Mouse (Mus musculus) kidney, postnatal 10 days (tissue): ENCODE measurements around the gene Mapkapk2.
"Not testable (repeated sequence)": the region's sequence is repeated elsewhere in the genome, so short reads cannot be mapped to it uniquely, and the experiment has no call there.

Source experiments
- DNase-seq: peaks from one replicate; pipeline ENCODE4 v3.0.0; 2021; ENCODE audit warnings: mixed read lengths

Mapkapk2 gene

DNA sequence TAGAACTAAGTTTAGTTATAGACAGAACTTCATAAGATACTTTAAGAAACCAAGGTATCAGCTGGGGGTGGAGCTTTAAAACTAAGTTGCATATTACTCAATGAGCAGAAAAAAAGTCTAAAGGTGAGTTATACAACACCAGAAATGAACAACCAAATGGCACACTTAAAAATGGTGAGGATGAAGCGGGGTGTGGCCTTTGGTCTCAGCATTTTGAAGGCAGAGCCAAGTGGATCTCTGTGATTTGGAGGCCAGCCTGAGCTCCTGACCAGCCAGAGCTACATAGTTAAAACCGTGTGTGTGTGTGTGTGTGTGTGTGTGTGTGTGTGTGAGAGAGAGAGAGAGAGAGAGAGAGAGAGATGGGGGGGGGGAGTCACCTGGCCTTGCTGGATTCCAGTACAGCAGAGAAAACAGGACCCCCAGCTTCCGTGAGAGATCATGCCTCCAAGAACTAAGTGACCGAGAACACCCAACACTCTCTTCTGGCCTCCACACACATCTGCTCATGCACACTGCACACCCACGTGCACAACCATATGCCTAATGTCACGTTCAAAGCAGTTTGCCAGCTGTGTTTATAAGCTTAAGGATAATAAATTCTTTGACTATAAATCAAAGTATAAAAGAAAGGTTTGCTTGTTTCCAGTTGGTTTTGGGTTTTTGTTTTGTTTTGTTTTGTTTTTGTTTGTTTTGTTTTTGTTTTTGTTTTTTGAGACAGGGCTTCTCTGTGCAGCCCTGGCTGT, 49.3 kb downstream of the Mapkapk2 start:
- DNase-seq, result no peak

GRCm38 (mm10) chr1:131046607-131047006, 51.0 kb downstream of the Mapkapk2 start:
- no peak for DNase-seq

GRCm38 (mm10) chr1:131045723-131046355, 51.8 kb downstream of the Mapkapk2 start:
- no peak for DNase-seq

DNA sequence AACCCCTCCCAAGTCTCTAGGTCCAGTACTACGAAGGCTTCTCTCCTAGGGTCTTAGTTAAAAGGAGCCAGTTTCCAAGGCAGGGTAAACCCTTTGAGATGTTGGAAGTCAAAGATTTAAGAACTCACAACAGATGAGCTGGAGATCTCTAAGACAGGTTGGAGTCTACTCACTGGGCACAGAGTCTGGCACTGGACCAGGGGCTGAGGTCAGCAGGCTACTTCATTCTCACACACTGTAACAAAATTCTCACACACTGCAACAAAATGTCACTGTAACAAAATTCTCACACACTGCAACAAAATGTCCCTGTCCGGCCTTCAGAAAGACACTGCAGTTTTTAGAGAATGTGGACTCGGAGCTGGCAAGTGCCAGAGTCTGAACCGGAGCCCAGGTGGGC, 54.0 kb downstream of the Mapkapk2 start:
- DNase-seq, result no peak

GRCm38 (mm10) chr1:131042721-131043120, 54.9 kb downstream of the Mapkapk2 start:
- DNase-seq, result no peak

DNA sequence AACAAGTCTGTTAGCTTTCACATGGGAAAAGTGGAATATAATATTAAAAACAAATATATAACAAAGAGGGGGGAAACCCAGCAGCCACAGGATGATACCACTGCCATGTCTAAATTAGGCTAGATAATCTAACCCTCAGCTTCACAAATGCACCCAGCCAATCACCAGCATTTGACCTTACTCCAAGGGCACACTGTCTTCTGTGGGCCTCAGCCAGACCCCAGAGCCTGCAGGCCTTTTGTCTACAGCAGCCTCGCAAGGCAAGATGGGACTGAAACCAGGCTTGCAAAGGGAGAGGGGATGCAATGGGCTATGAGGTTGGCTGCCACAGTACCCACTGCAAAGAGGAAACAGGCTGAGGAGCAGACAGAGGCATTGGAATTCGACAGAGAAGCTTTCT, 55.4 kb downstream of the Mapkapk2 start:
- DNase-seq, result no peak

DNA sequence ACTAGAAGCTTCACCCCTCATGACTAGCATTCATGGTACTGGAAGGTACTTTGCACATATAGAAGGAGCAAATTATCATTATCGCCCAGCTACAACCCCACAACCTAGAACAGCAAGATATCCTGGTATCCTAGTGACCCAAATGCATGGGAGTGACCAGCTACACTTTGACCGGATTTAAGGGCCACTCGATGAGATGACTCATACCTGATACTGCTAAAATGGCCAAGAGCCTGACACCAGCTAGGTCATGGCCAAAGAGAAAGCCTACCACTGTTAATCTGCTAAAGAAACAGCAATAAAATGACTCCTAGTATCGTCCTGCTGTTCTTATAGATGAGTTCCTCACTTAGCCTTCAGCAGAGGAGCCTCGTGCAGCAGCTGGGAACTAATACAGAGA, 58.1 kb downstream of the Mapkapk2 start:
- no peak for DNase-seq

- DNase-seq, result no peak
These were observed 59.1 kb downstream of the Mapkapk2 start for GRCm38 (mm10) chr1:131038415-131039017.

DNA sequence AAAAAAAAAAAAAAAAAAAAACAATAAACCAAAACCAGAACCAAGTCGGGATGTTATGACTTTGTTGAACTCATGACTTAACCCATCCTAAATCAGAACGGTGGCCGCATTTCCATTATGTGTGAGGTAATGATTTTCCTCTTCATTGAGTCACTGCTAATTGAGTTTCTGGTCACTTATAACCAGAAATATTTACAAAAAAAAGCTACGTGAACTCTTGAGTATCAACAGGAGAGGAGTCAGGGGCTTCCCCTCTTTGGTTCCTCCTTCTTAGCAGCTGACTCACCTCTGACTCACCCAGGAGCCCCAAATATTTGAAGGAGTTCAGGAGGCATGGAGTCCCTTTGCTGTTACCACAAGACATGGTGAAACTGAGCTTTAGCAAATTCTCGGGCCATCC, 59.6 kb downstream of the Mapkapk2 start:
- no peak for DNase-seq

DNA sequence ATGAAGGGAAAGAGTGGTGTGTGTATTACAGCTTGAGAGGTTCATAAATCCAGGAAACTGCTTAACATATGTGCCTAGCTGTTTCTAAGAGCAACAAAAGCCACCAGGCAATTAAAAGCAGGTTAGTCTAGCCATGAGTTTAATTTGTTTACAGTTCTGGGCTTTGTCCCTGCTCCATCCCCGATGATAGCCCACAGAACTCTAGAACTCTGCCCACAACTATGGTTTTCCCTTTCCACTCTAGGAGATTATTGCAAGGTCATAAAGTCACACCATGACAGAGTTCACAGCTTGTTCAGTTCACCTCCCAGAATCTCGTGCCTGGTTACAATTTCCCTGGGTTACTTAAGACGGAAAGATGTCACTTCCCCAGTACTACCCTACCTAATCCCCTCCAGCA, 66.4 kb downstream of the Mapkapk2 start:
- DNase-seq, result no peak

- no peak for DNase-seq
These were observed 67.4 kb downstream of the Mapkapk2 start for GRCm38 (mm10) chr1:131030261-131030660.

DNA sequence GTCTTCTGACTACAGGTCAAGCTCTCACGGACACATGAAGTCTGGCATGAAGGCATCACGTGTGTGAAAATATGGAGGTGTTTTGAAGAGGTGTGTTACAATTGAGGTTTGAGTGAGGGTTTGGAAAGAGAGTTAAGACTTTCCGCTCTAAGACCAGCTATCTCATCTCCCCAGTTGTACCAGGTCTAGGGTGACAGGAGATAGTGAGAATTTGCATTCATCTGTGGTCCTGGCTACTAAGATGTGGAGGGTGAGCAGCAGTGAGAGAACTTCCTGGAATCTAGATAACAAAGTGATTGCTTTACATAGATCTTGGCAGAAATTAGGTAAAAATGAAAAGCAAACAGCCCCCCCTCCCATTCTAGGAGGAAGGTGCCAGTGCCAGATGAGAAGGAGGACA, 68.4 kb downstream of the Mapkapk2 start:
- no peak for DNase-seq

DNA sequence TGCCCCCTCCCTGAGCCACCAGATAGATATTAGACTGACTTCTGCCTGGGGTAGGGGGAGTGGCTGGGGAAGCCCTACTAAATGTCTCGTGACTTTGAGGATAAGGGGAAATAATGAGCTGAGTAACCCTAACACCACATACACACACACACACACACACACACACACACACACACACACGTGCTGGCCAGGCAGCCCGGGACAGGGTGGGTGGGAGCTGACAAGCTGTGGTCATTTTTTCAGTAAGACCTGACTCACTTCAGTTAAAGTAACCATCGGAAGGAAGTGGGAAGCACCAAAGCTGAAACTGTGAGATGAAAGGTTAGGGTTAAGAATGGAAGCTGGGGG, 71.8 kb downstream of the Mapkapk2 start:
- no peak for DNase-seq

GRCm38 (mm10) chr1:131024900-131025842, 72.5 kb downstream of the Mapkapk2 start:
- no peak for DNase-seq

GRCm38 (mm10) chr1:131023250-131023858, 74.3 kb downstream of the Mapkapk2 start:
- DNase-seq, result not testable (repeated sequence)

DNA sequence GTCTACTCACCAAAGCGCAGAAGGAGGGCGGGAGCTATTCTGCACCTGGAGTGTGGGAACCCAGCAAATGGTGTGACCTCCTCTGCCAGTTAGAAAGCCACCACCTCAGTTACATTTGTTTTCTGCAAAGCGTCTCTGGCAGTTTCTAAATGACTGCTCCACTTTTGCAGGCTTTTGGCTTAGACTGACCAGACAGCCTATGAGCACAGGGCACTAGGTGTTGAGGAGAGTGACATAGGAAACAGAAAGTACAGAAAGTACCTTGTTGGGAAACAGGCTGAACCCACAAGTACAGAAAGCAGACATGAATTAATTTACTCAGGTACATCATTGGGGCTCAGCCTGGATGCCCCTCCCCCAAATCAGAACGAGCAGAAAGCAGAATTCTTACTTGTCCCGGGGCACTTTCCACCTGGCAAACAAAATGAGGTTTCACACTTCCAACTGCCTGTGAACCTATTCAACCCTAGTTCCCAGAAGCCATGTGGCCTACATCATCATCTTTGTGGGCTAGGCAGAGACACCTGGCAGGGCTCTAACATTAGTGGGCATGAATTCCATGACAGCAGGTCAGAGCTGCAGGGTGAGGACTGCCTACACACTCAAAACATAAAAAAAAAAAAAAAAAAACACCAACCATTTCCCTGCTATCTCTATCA, 74.9 kb downstream of the Mapkapk2 start:
- DNase-seq, result no peak

DNA sequence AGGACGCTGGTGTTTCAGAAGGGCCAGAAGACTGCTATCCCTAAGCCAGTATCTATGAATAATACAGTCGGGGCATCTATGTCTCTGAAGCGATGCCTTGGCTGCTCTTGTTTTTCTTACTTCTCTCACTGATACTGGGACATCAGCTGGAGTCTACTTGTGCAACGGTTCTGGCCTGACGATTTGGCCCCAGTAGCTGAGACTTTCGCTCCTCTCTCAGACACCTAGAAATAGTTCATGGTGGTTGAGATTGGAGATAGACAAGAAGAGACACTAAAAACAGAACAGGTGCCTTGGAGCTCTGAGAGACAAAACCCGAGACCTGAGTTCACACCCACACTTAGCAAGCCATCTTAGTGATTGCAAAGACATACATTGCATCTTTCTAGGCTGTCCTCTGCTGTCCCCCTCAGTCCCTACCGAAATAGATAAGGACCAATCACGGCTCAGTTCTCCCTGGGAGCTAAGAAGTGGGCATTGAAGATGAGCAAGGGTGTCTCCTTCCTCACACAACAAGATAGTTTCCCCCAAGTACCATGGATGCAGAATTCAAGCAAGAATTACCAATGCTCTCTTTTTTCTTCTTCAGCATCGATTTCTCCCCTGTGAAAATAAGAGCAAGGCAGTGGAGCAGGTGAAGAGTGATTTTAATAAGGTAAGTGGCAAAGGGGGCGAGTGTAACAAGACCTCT, 75.6 kb downstream of the Mapkapk2 start:
- no peak for DNase-seq

GRCm38 (mm10) chr1:131021438-131021837, 76.2 kb downstream of the Mapkapk2 start:
- no peak for DNase-seq

DNA sequence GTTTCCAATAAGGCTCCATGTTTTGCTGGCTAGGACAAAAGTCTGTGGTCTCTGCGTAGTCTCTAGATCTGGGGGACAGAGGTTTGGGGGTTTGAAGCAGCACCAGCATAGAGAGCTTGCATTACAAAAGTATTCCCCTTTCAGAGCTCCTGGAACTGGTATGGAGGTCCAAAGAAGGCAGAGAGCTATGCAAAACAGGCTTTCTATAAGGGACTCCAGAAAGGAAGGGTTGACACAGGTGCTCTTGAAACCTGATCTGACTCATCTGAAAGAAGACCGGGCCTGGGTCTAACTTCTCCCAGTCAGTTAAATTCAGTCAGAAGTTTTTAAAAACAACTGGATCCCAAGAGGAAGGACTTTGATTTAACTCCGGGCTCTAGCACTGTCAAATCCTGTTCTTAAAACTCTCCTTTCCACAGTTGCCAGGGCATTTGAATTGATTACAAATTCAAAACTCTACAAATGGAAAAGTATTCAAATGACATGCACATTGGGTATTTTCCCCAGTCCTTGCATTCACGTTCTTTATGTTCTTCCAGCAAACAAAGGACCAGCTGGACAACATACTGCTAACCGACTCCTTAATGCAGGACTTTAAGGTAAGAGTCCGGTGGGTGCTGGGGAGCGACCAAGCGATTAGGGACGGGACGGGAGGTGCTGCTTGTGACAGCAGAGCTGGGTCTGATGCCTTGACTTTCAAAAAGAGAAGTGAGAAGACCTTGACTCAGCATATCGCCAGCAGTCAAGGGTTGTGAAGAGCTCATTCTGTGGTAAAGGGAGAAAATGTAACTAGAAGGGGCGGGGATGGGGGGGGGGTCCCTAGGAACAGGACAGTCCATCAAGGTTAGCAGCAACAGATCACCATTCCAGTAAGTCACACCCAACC, 77.0 kb downstream of the Mapkapk2 start:
- no peak for DNase-seq

DNA sequence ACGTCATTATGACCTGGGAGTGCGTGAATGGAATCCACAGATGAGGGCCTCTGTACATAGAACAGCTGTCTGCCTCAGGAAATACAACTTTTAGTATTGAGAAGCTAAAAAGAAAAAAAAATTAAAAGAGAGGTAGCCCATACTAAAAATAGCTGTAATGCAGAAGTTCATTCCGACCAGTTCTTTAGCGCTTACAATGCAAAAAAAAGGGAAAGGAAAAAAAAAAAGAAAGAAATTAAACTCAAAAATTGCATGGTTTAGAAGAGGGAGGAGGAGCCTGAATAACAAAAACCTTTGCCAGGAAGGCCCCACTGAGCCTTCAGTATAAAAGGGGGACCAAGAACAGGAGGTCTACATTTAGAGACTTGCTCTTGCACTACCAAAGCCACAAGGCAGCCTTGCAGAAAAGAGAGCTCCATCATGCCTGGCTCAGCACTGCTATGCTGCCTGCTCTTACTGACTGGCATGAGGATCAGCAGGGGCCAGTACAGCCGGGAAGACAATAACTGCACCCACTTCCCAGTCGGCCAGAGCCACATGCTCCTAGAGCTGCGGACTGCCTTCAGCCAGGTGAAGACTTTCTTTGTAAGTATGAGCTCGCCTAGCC, 78.0 kb downstream of the Mapkapk2 start, which contains the start of gene Il10:
Gene Il10, plus strand, starts transcription at position 354 of the 607 bp plus-strand sequence.
- DNase-seq, result no peak
